Mouse (Mus musculus) neural tube, embryonic 12.5 days (tissue): Measurements from ENCODE around the gene Kctd2. TPM values are rescaled to one million over a fixed set of nuclear protein-coding genes. Genes with fewer than 3 reads are reported as not detected.

Experiments used
- microRNA-seq: library from miRNA; unstranded; fragments of <30 nt; microRNA quantifications from one replicate; pipeline ENCODE4, GENCODE M21; 2017
- polyA plus RNA-seq: library from polyadenylated mRNA; unstranded; fragments of >200 nt; fragmentation: Nextera tagmentation; extraction: Ambion mirVana; gene quantifications from 2 replicates; pipeline ENCODE4 v1.2.1, GENCODE M21; 2016

Gene Kctd2
- polyA plus RNA-seq, 1 experiment from 2014 or later: 29.9 TPM

Small RNA genes lying within 50 kb of the gene (microRNA-seq; reads per million reads assigned to microRNA genes)
- not detected for gene Mir3968

Other genes with a start within 250 kb of the Kctd2 start
- 8.6 and 9.7 TPM in 2 replicates for gene Tmem104, start 232.6 kb upstream of the Kctd2 start, polyA plus RNA-seq
- 19.7 and 20.3 TPM in 2 replicates for gene Nat9, start 232.3 kb upstream of the Kctd2 start, polyA plus RNA-seq
- 0.96 and 1.0 TPM in 2 replicates for gene Grin2c, start 152.9 kb upstream of the Kctd2 start, polyA plus RNA-seq
- gene Fdxr, start 143.1 kb upstream of the Kctd2 start, polyA plus RNA-seq: 16.4 and 18.9 TPM in 2 replicates
- 0.34 and 0.46 TPM in 2 replicates for gene Fads6, start 122.5 kb upstream of the Kctd2 start, polyA plus RNA-seq
- not detected in 2 replicates for gene Otop2, start 113.0 kb upstream of the Kctd2 start, polyA plus RNA-seq
- 0.08 and 0.28 TPM in 2 replicates for gene Ush1g, start 98.1 kb upstream of the Kctd2 start, polyA plus RNA-seq
- 0.55 and 0.59 TPM in 2 replicates for gene Otop3, start 85.4 kb upstream of the Kctd2 start, polyA plus RNA-seq
- gene Hid1, start 52.4 kb upstream of the Kctd2 start, polyA plus RNA-seq: 28.9 and 30.3 TPM in 2 replicates
- gene Cdr2l, start 38.2 kb upstream of the Kctd2 start, polyA plus RNA-seq: 30.0 and 30.1 TPM in 2 replicates
- 193 and 199 TPM in 2 replicates for gene Mrpl58, start 16.4 kb upstream of the Kctd2 start, polyA plus RNA-seq
- 890 and 895 TPM in 2 replicates for gene Atp5h, start 166 bp upstream of the Kctd2 start, polyA plus RNA-seq
- not detected in 2 replicates for gene Trim80, start 20.4 kb downstream of the Kctd2 start, polyA plus RNA-seq
- gene Slc16a5, start 42.3 kb downstream of the Kctd2 start, polyA plus RNA-seq: 0.09 and 0.14 TPM in 2 replicates
- 12.9 and 13.1 TPM in 2 replicates for gene Armc7, start 55.5 kb downstream of the Kctd2 start, polyA plus RNA-seq
- 84.8 and 87.1 TPM in 2 replicates for gene Nt5c, start 71.7 kb downstream of the Kctd2 start, polyA plus RNA-seq
- 999 and 1,042 TPM in 2 replicates for gene Jpt1, start 94.3 kb downstream of the Kctd2 start, polyA plus RNA-seq
- 1,184 and 1,219 TPM in 2 replicates for gene Sumo2, start 116.1 kb downstream of the Kctd2 start, polyA plus RNA-seq
- gene Nup85, start 144.3 kb downstream of the Kctd2 start, polyA plus RNA-seq: 141 and 143 TPM in 2 replicates
- gene Mrps7, start 183.8 kb downstream of the Kctd2 start, polyA plus RNA-seq: 85.2 and 90.2 TPM in 2 replicates
- 33.7 and 38.5 TPM in 2 replicates for gene Gga3, start 183.9 kb downstream of the Kctd2 start, polyA plus RNA-seq
- gene Mif4gd, start 192.8 kb downstream of the Kctd2 start, polyA plus RNA-seq: 11.6 and 12.5 TPM in 2 replicates
- 27.5 and 28.2 TPM in 2 replicates for gene Slc25a19, start 208.2 kb downstream of the Kctd2 start, polyA plus RNA-seq